In genomic region chr8:121897871-121898381, GRCm38 (mm10) we compare ENCODE assay signal across 8 mouse cellular contexts. TPM values are rescaled to one million over a fixed set of nuclear protein-coding genes. Genes with fewer than 3 reads are reported as not detected.
DNase-seq lines count a peak whose midpoint lies in the region; ATAC-seq and TF ChIP-seq lines count a peak whose summit lies in the region.

No protein-coding gene starts in this region.

- peak overlapping the region; percentile 85 for H3K27ac ChIP-seq in kidney, postnatal 0 days
- H3K27ac ChIP-seq in macrophage: peak overlapping the region; percentile 75

- H3K36me3 ChIP-seq in kidney, postnatal 0 days (ENCODE audit: insufficient read depth, low read length): no peaks in the 10 kb centered on the region
- H3K36me3 ChIP-seq in macrophage (ENCODE audit: inconsistent target): no peaks in the 10 kb centered on the region

- H3K9me3 ChIP-seq in kidney, postnatal 0 days (replicated peaks; ENCODE audit: low read length): no peaks in the 10 kb centered on the region

- TF ChIP-seq CTCF in kidney, postnatal 0 days (IDR thresholded peaks at IDR 0.05; ENCODE audit: low read depth): no peak

- no peak overlapping the region for H3K9ac ChIP-seq in kidney, postnatal 0 days (ENCODE audit: low read depth, low read length)

- peaks cover 33% of the 10 kb centered on the region; the same call in 1 of the 2 replicates for H3K79me2 ChIP-seq in macrophage (ENCODE audit: inconsistent target)

- ATAC-seq in kidney, postnatal 0 days (replicated peaks; ENCODE audit: low FRiP score, low read depth): peak; percentile 8; the same call in 1 of the 2 replicates

- no peaks in the 10 kb centered on the region for H3K27me3 ChIP-seq in kidney, postnatal 0 days (ENCODE audit: insufficient read depth, low read length)

- WGBS in kidney, postnatal 0 days: 9% methylated on average over 7 of the region's 7 CpGs
- WGBS in macrophage (ENCODE audit: missing documents): 45% methylated on average over 7 of the region's 7 CpGs

- peak overlapping the region; percentile 10 for H3K4me2 ChIP-seq in kidney, postnatal 0 days (ENCODE audit: low read length)

- H3K4me3 ChIP-seq in kidney, postnatal 0 days (replicated peaks; ENCODE audit: low read depth, low read length): no peak overlapping the region
- H3K4me3 ChIP-seq in macrophage (ENCODE audit: inconsistent target): no peak overlapping the region; the same call in 1 of the 2 replicates

- peaks cover 40% of the 10 kb centered on the region for H3K4me1 ChIP-seq in kidney, postnatal 0 days (replicated peaks; ENCODE audit: insufficient read depth, low read length)

- DNase-seq in layer of hippocampus, adult 18-20 months (ENCODE audit: low spot score in 2 of 2): peak; percentile 42 to 70
- DNase-seq in layer of hippocampus, postnatal 14 days (ENCODE audit: low spot score in 2 of 2): no peak
- peak; percentile 53 for DNase-seq in adrenal gland, postnatal 14 days
- peak; percentile 61 to 77 for DNase-seq in frontal cortex, adult 2 months (ENCODE audit: extremely low spot score in 1 of 2, low spot score in 1 of 2)
- DNase-seq in kidney, postnatal 0 days (ENCODE audit: low spot score): peak; percentile 71
- DNase-seq in telencephalon, adult 2 months (ENCODE audit: low read depth, low spot score): peak; percentile 85
- no peak for DNase-seq in natural killer cell, adult 2 months (ENCODE audit: low spot score in 2 of 2)

RNA-seq across cellular contexts. Expression of gene Slc7a5, which starts 9.6 kb away (rescaled TPM):
- 10 to 100 TPM; 52.8 to 55.7 TPM for total RNA-seq in layer of hippocampus, adult 18-20 months (2021)
- total RNA-seq in layer of hippocampus, postnatal 14 days (2021): 100 to 1,000 TPM; 133 to 140 TPM
- total RNA-seq in adrenal gland, postnatal 14 days (2021): 41.4 and 46.8 TPM in 2 replicates
- polyA plus RNA-seq in frontal cortex, adult 2 months (2012; rRNA removed): 63.7 and 70.1 TPM in 2 replicates
- 9.2 and 10.2 TPM in 2 replicates for polyA plus RNA-seq in kidney, postnatal 0 days (2015; fragmentation: Nextera tagmentation; extraction: Ambion mirVana)
- 10 to 100 TPM in 1 of 26 experiments, 1 to 10 TPM in 16, under 1 TPM in 9; 0.33 to 13.6 (median 1.9) TPM for total RNA-seq in macrophage (2018; cell fraction: chromatin; rRNA removed)
- total RNA-seq in macrophage (2018; cell fraction: cytosol; rRNA removed): 10 to 100 TPM in 7 of 26 experiments, 1 to 10 TPM in 19; 1.6 to 16.3 (median 5.1) TPM
- 10 to 100 TPM in 10 of 26 experiments, 1 to 10 TPM in 16; 1.1 to 18.7 (median 9.2) TPM for total RNA-seq in macrophage (2018; cell fraction: nucleus; rRNA removed)
- polyA plus RNA-seq in macrophage (2018): 0.98 to 9.9 TPM (median 1.2 TPM) in 3 replicates

RNA-seq across cellular contexts. Expression of gene Car5a, which starts 46.8 kb away (rescaled TPM):
- under 1 TPM; 0.25 to 0.54 TPM for total RNA-seq in layer of hippocampus, adult 18-20 months (2021)
- not detected for total RNA-seq in layer of hippocampus, postnatal 14 days (2021)
- 0.30 and 6.4 TPM in 2 replicates for total RNA-seq in adrenal gland, postnatal 14 days (2021)
- 0.34 and 0.40 TPM in 2 replicates for polyA plus RNA-seq in frontal cortex, adult 2 months (2012; rRNA removed)
- polyA plus RNA-seq in kidney, postnatal 0 days (2015; fragmentation: Nextera tagmentation; extraction: Ambion mirVana): 0.12 and 0.23 TPM in 2 replicates
- not detected for total RNA-seq in macrophage (2018; cell fraction: chromatin; rRNA removed)
- total RNA-seq in macrophage (2018; cell fraction: cytosol; rRNA removed): not detected
- not detected for total RNA-seq in macrophage (2018; cell fraction: nucleus; rRNA removed)
- polyA plus RNA-seq in macrophage (2018): not detected in 3 replicates

RNA-seq across cellular contexts. Expression of gene Banp, which starts 51.6 kb away (rescaled TPM):
- total RNA-seq in layer of hippocampus, adult 18-20 months (2021): 10 to 100 TPM; 49.9 to 58.2 TPM
- 10 to 100 TPM; 27.1 to 43.0 TPM for total RNA-seq in layer of hippocampus, postnatal 14 days (2021)
- 30.4 and 31.2 TPM in 2 replicates for total RNA-seq in adrenal gland, postnatal 14 days (2021)
- polyA plus RNA-seq in frontal cortex, adult 2 months (2012; rRNA removed): 69.6 and 81.2 TPM in 2 replicates
- polyA plus RNA-seq in kidney, postnatal 0 days (2015; fragmentation: Nextera tagmentation; extraction: Ambion mirVana): 23.1 and 24.6 TPM in 2 replicates
- 100 to 1,000 TPM in 2 of 26 experiments, 10 to 100 TPM in 24; 33.6 to 125 (median 58.2) TPM for total RNA-seq in macrophage (2018; cell fraction: chromatin; rRNA removed)
- 10 to 100 TPM in 6 of 26 experiments, 1 to 10 TPM in 20; 3.1 to 11.4 (median 8.8) TPM for total RNA-seq in macrophage (2018; cell fraction: cytosol; rRNA removed)
- total RNA-seq in macrophage (2018; cell fraction: nucleus; rRNA removed): 10 to 100 TPM; 12.9 to 53.8 (median 26.5) TPM
- polyA plus RNA-seq in macrophage (2018): 10.1 to 11.0 TPM (median 10.5 TPM) in 3 replicates

Comparison
In these comparisons a context has a peak if more than half of its experiments do, and no peak if none do; other contexts are left out.
1. DNase-seq: peak in layer of hippocampus, adult 18-20 months (2 of 2), adrenal gland, postnatal 14 days (single experiment), frontal cortex, adult 2 months (2 of 2), kidney, postnatal 0 days (single experiment) and telencephalon, adult 2 months (single experiment); none in layer of hippocampus, postnatal 14 days (0 of 2) and natural killer cell, adult 2 months (0 of 2).